Mouse (Mus musculus) CH12.LX (cell line): ENCODE data around the gene Prkd3. TPM values are rescaled to one million over a fixed set of nuclear protein-coding genes. Genes with fewer than 3 reads are reported as not detected.

Experiments
- DNase-seq: peaks from one replicate; pipeline ENCODE4 v3.0.0-alpha.2; 2013; ENCODE audit errors: extremely low read depth
- H3K27ac ChIP-seq: 2 replicates; pipeline ENCODE4 v1.5.1; 2012; ENCODE audit warnings: low read depth, mild to moderate bottlenecking, control low read depth, moderate library complexity; ENCODE audit not compliant: insufficient read depth
- H3K27me3 ChIP-seq: replicated peaks from 2 replicates; pipeline ENCODE3; 2012; ENCODE audit warnings: inconsistent platforms
- H3K36me3 ChIP-seq, 2 experiments: replicated peaks in 1 of 2; 2 replicates each; pipeline versions ENCODE3 to v1.6.1; 2012; ENCODE audit warnings: inconsistent platforms in 1 of 2, low read length in 1 of 2, mild to moderate bottlenecking in 1 of 2, mixed read lengths in 1 of 2, moderate library complexity in 1 of 2; ENCODE audit not compliant: control insufficient read depth in 1 of 2, insufficient read depth in 1 of 2
- H3K4me1 ChIP-seq, 2 experiments: 2 replicates each; pipeline ENCODE4 v1.6.1; 2012; ENCODE audit warnings: inconsistent platforms in 1 of 2, moderate library complexity in 1 of 2; ENCODE audit not compliant: insufficient read depth in 2 of 2, control insufficient read depth in 1 of 2
- H3K4me2 ChIP-seq: 2 replicates; pipeline ENCODE4 v1.6.1; 2012; ENCODE audit warnings: low read depth, mild to moderate bottlenecking, control low read depth; ENCODE audit not compliant: poor library complexity, insufficient read depth, severe bottlenecking
- H3K4me3 ChIP-seq, 3 experiments: fragments of 150-350 bp in 1 of 3; sonication (generic) in 1 of 3; replicated peaks in 1 of 3; 2 replicates each; pipeline versions ENCODE3 to v1.5.1; 2011 to 2012; ENCODE audit warnings: low read depth in 2 of 3, low read length in 2 of 3, mild to moderate bottlenecking in 2 of 3, moderate library complexity in 2 of 3, control low read depth in 1 of 3, improper control_type of control experiment in 1 of 3, inconsistent platforms in 1 of 3, mixed read lengths in 1 of 3; ENCODE audit not compliant: poor library complexity in 1 of 3
- H3K79me2 ChIP-seq: replicated peaks from 2 replicates; pipeline ENCODE4 v1.6.1; 2012; ENCODE audit warnings: mild to moderate bottlenecking, moderate library complexity; ENCODE audit not compliant: control insufficient read depth, poor library complexity, insufficient read depth, severe bottlenecking; ENCODE audit errors: extremely low read depth
- H3K9ac ChIP-seq: 2 replicates; pipeline ENCODE4 v1.6.1; 2012; ENCODE audit warnings: low read depth, mild to moderate bottlenecking, control low read depth, moderate library complexity; ENCODE audit not compliant: insufficient read depth
- H3K9me3 ChIP-seq: replicated peaks from 2 replicates; pipeline ENCODE3; 2012; ENCODE audit warnings: low read length, inconsistent platforms, mixed read lengths
- CHD2 ChIP-seq: IDR thresholded peaks from 2 replicates; pipeline ENCODE4 v1.6.1; 2011; ENCODE audit warnings: low read length, improper control_type of control experiment
- CTCF ChIP-seq, 2 experiments: IDR thresholded peaks in 1 of 2; conservative IDR thresholded peaks in 1 of 2; 2 replicates each; pipeline ENCODE4 v1.5.1; 2011 to 2012; ENCODE audit warnings: low read depth in 2 of 2, low read length in 2 of 2, improper control_type of control experiment in 1 of 2, inconsistent platforms in 1 of 2, mild to moderate bottlenecking in 1 of 2, moderate library complexity in 1 of 2
- E2F4 ChIP-seq: IDR thresholded peaks from 2 replicates; pipeline ENCODE4 v1.6.1; 2011; ENCODE audit warnings: low read depth, low read length, improper control_type of control experiment; ENCODE audit not compliant: insufficient replicate concordance
- ELF1 ChIP-seq: IDR thresholded peaks from 2 replicates; pipeline ENCODE4 v1.6.1; 2014; ENCODE audit warnings: low read depth, mild to moderate bottlenecking, inconsistent platforms, low read length, improper control_type of control experiment
- EP300 ChIP-seq: IDR thresholded peaks from 2 replicates; pipeline ENCODE4 v1.6.1; 2011; ENCODE audit warnings: low read length, improper control_type of control experiment
- ETS1 ChIP-seq: conservative IDR thresholded peaks from 2 replicates; pipeline ENCODE4 v1.6.1; 2012; ENCODE audit warnings: low read depth, mild to moderate bottlenecking, inconsistent platforms, low read length, improper control_type of control experiment, moderate library complexity
- GABPA ChIP-seq: IDR thresholded peaks from 2 replicates; pipeline ENCODE4 v1.6.1; 2012; ENCODE audit warnings: low read depth, low read length, improper control_type of control experiment, inconsistent platforms; ENCODE audit not compliant: insufficient replicate concordance
- HCFC1 ChIP-seq: IDR thresholded peaks from 2 replicates; pipeline ENCODE4 v1.6.1; 2012; ENCODE audit warnings: low read depth, mild to moderate bottlenecking, inconsistent platforms, low read length, improper control_type of control experiment
- JUN ChIP-seq: IDR thresholded peaks from 2 replicates; pipeline ENCODE4 v1.6.1; 2011; ENCODE audit warnings: low read depth, mild to moderate bottlenecking, low read length, improper control_type of control experiment, moderate library complexity; ENCODE audit not compliant: insufficient read depth
- JUND ChIP-seq: conservative IDR thresholded peaks from 2 replicates; pipeline ENCODE4 v1.6.1; 2011; ENCODE audit warnings: low read depth, low read length, improper control_type of control experiment
- KAT2A ChIP-seq: IDR thresholded peaks from 2 replicates; pipeline ENCODE4 v1.6.1; 2012; ENCODE audit warnings: low read length, improper control_type of control experiment, inconsistent platforms; ENCODE audit not compliant: insufficient replicate concordance
- MAFK ChIP-seq: IDR thresholded peaks from 2 replicates; pipeline ENCODE4 v1.6.1; 2011; ENCODE audit warnings: low read length, improper control_type of control experiment; ENCODE audit not compliant: insufficient replicate concordance
- MAX ChIP-seq: IDR thresholded peaks from 2 replicates; pipeline ENCODE4 v1.6.1; 2011; ENCODE audit warnings: low read length, improper control_type of control experiment
- MAZ ChIP-seq: IDR thresholded peaks from 2 replicates; pipeline ENCODE4 v1.6.1; 2012; ENCODE audit warnings: low read depth, mild to moderate bottlenecking, inconsistent platforms, low read length, improper control_type of control experiment, moderate library complexity
- MEF2A ChIP-seq: IDR thresholded peaks from 2 replicates; pipeline ENCODE4 v1.6.1; 2014; ENCODE audit warnings: low read depth, mild to moderate bottlenecking, inconsistent platforms, low read length, improper control_type of control experiment, borderline replicate concordance
- MXI1 ChIP-seq: IDR thresholded peaks from 2 replicates; pipeline ENCODE4 v1.6.1; 2011; ENCODE audit warnings: mild to moderate bottlenecking, low read depth, low read length, improper control_type of control experiment
- MYC ChIP-seq: IDR thresholded peaks from 2 replicates; pipeline ENCODE4 v1.6.1; 2011; ENCODE audit warnings: low read depth, mild to moderate bottlenecking, improper control_type of control experiment, low read length
- NELFE ChIP-seq: IDR thresholded peaks from 2 replicates; pipeline ENCODE4 v1.6.1; 2011; ENCODE audit warnings: low read depth, low read length, improper control_type of control experiment
- NRF1 ChIP-seq: IDR thresholded peaks from 2 replicates; pipeline ENCODE4 v1.6.1; 2014; ENCODE audit warnings: low read depth, mild to moderate bottlenecking, inconsistent platforms, low read length, improper control_type of control experiment, moderate library complexity
- PAX5 ChIP-seq: IDR thresholded peaks from 2 replicates; pipeline ENCODE4 v1.6.1; 2012; ENCODE audit warnings: low read length, inconsistent platforms, mixed read lengths
- POLR2A ChIP-seq: IDR thresholded peaks from 2 replicates; pipeline ENCODE4 v1.6.1; 2011; ENCODE audit warnings: low read depth, mild to moderate bottlenecking, improper control_type of control experiment, low read length
- RAD21 ChIP-seq: IDR thresholded peaks from 2 replicates; pipeline ENCODE4 v1.6.1; 2011; ENCODE audit warnings: low read depth, mild to moderate bottlenecking, low read length, improper control_type of control experiment, moderate library complexity
- RCOR1 ChIP-seq: conservative IDR thresholded peaks from 2 replicates; pipeline ENCODE4 v1.6.1; 2012; ENCODE audit warnings: low read depth, mild to moderate bottlenecking, inconsistent platforms, low read length, improper control_type of control experiment
- SIN3A ChIP-seq: IDR thresholded peaks from 2 replicates; pipeline ENCODE4 v1.6.1; 2012; ENCODE audit warnings: low read length, improper control_type of control experiment, inconsistent platforms
- SMC3 ChIP-seq: IDR thresholded peaks from 2 replicates; pipeline ENCODE4 v1.6.1; 2011; ENCODE audit warnings: low read depth, low read length, improper control_type of control experiment
- TBP ChIP-seq: conservative IDR thresholded peaks from 2 replicates; pipeline ENCODE4 v1.6.1; 2011; ENCODE audit warnings: low read depth, low read length, improper control_type of control experiment
- UBTF ChIP-seq: IDR thresholded peaks from 2 replicates; pipeline ENCODE4 v1.6.1; 2012; ENCODE audit warnings: low read depth, mild to moderate bottlenecking, inconsistent platforms, low read length, improper control_type of control experiment, moderate library complexity
- USF1 ChIP-seq: IDR thresholded peaks from 2 replicates; pipeline ENCODE4 v1.6.1; 2014; ENCODE audit warnings: low read depth, mild to moderate bottlenecking, inconsistent platforms, low read length, improper control_type of control experiment
- USF2 ChIP-seq: conservative IDR thresholded peaks from 2 replicates; pipeline ENCODE4 v1.6.1; 2011; ENCODE audit warnings: low read depth, low read length, improper control_type of control experiment
- ZC3H11A ChIP-seq: IDR thresholded peaks from 2 replicates; pipeline ENCODE4 v1.6.1; 2012; ENCODE audit warnings: low read depth, mild to moderate bottlenecking, inconsistent platforms, low read length, improper control_type of control experiment
- ZKSCAN1 ChIP-seq: IDR thresholded peaks from 2 replicates; pipeline ENCODE4 v1.6.1; 2012; ENCODE audit warnings: low read depth, inconsistent platforms, low read length, improper control_type of control experiment, borderline replicate concordance
- ZMIZ1 ChIP-seq: IDR thresholded peaks from 2 replicates; pipeline ENCODE4 v1.6.1; 2012; ENCODE audit warnings: low read depth, mild to moderate bottlenecking, inconsistent platforms, low read length, improper control_type of control experiment
- ZNF384 ChIP-seq: IDR thresholded peaks from 2 replicates; pipeline ENCODE4 v1.6.1; 2012; ENCODE audit warnings: low read depth, low read length, improper control_type of control experiment, inconsistent platforms
- dilution Hi-C: fragments of 300-500 bp; cut with MboI; formaldehyde crosslinking; loops from 2 replicates; pipeline ENCODE4 v1.14.3; 2020; ENCODE audit warnings: low sequenced_read_pairs; ENCODE audit not compliant: extremely low pct_unique_long_range_greater_than_20kb, extremely low pct_ligation_motif_present
- in situ Hi-C: fragments of 300-500 bp; cut with MboI; formaldehyde crosslinking; loops from 3 replicates; pipeline ENCODE4 v1.14.3; 2019; ENCODE audit warnings: low sequenced_read_pairs, low pct_ligation_motif_present, low pct_unique_long_range_greater_than_20kb, mixed read lengths
- polyA plus RNA-seq: library from polyadenylated mRNA; unstranded; fragments of >175 nt; gene quantifications from 2 replicates; pipeline ENCODE4 v1.2.1, GENCODE M21; 2012; ENCODE audit warnings: low read depth; ENCODE audit not compliant: insufficient read length
- total RNA-seq, 2 experiments: library from RNA; depleted of rRNA; stranded (reverse); fragments of 300-350 nt in 1 of 2; fragments of >200 nt in 1 of 2; gene quantifications; 2 replicates each; pipeline ENCODE4 v1.2.3; 2012 to 2014

Prkd3 gene
- total and polyA plus RNA-seq, 3 experiments = not detected

DNA sequence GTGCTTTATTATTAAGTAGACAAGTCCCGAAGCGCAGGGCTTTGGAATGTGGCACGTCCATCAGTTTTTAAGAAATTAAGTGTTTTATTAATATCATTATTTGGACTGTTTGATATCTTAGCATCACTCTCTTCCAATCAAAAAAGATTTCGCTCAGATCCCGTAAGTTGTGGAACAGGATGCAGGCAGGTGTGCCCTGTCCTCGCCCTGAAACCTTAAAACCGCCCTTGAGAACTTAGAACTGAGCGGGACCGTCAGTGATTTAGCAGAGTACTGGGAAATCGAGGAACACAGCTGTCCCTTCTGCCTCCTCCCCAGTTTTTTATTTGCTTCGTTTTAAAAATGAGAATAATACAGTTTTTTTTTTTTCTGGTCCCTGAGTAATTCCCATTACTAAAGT, 103.7 kb downstream of the Prkd3 start:
- H3K4me3 ChIP-seq = peak overlapping the region; percentile 74 to 91 (median 84)
- H3K27me3 ChIP-seq = no peaks in the 10 kb centered on the region

DNA sequence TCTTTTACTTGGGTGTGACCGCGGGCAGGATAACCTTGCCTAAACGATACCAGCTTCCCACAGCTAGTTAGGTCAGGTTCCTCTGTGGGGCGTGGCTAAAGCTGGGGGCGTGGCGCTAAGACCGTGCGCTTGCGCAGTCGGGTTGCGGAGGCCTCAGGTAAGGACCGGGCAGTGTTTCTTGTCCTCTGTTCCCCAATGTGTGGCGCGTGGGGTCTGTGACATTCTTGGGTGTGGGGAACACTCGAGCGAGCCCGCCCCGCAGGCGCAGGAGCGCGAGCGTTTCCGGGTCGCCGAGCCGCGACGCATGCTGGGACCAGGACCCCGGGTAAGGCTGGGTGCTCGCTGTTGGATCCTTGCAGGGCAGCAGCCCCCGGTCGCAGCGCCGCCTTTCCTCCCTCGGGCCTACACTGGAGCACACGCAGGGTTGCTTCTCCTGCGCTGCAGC, 104.2 kb downstream of the Prkd3 start, which contains the start of gene Cebpzos:
Gene Cebpzos (plus strand): TSS at position 132 of the 445 bp plus-strand sequence.
- H3K36me3 ChIP-seq = peaks cover 27 to 33% of the 10 kb centered on the region in 2 experiments
- no peaks in the 10 kb centered on the region for H3K27me3 ChIP-seq
- H3K9ac ChIP-seq = peak within 1 kb of the TSS; percentile 76
- in situ Hi-C loops = loop anchor here (5.0 kb wide), 1 partner anchor 34 kb away; the partner anchor contains the start of gene Eif2ak2
- H3K9me3 ChIP-seq = no peaks in the 10 kb centered on the region
- peak within 1 kb of the TSS; percentile 74 to 91 (median 84) for H3K4me3 ChIP-seq
- no peaks in the 10 kb centered on the region for H3K79me2 ChIP-seq
- dilution Hi-C loops = no loop called here
- H3K27ac ChIP-seq = peak within 1 kb of the TSS; percentile 56
- DNase-seq = peak; percentile 88
- peak within 1 kb of the TSS; percentile 76 for H3K4me2 ChIP-seq
- H3K4me1 ChIP-seq = peaks cover 2 to 17% of the 10 kb centered on the region in 2 experiments; a peak in 2 of 4 replicates
- TF ChIP-seq MAX (peak; percentile 85), HCFC1 (peak; percentile 83), ZKSCAN1 (no peak), JUND (no peak), EP300 (no peak), SMC3 (no peak), CHD2 (peak; percentile 38; the same call in 1 of the 2 replicates), MAZ (no peak), NELFE (peak; percentile 89), NRF1 (peak; percentile 91), ETS1 (no peak), KAT2A (peak; percentile 69; the same call in 1 of the 2 replicates), MAFK (no peak), JUN (no peak), RCOR1 (no peak), MXI1 (peak; percentile 64; the same call in 1 of the 2 replicates), POLR2A (peak; percentile 77), ZC3H11A (no peak), PAX5 (no peak), ZNF384 (no peak), UBTF (no peak), ELF1 (peak; percentile 90), GABPA (no peak; the same call in 1 of the 2 replicates), CTCF (conservative IDR thresholded peaks at IDR 0.05 in 1 of 2, IDR thresholded peaks at IDR 0.05 in 1 of 2; ENCODE audit: low read depth in 2 of 2, low read length in 2 of 2) (no peak), E2F4 (no peak), MYC (no peak), MEF2A (0 out of 2 replicates have a peak, but pooled peaks have one; percentile 43), RAD21 (no peak)

More for the DNA sequence above, 103.7 kb downstream of the Prkd3 start:
- H3K4me2 ChIP-seq = peak overlapping the region; percentile 74
- TF ChIP-seq E2F4 (no peak), USF2 (no peak), SIN3A (0 out of 2 replicates have a peak, but pooled peaks have one; percentile 11), TBP (0 out of 2 replicates have a peak, but pooled peaks have one; percentile 3), ZC3H11A (no peak), MXI1 (peak; percentile 2; the same call in 1 of the 2 replicates), ZMIZ1 (no peak), JUN (no peak), USF1 (no peak), UBTF (no peak), MAZ (no peak)
- TF ChIP-seq, all 38 proteins: peak for 3
- Histone ChIP-seq H3K4me1 (peaks cover 2 to 17% of the 10 kb centered on the region in 2 experiments; a peak in 2 of 4 replicates), H3K36me3 (peaks cover 32 to 38% of the 10 kb centered on the region in 2 experiments), H3K27ac (peak overlapping the region; percentile 56; the same call in 1 of the 2 replicates), H3K9me3 (no peaks in the 10 kb centered on the region), H3K9ac (peak overlapping the region; percentile 76), H3K79me2 (no peaks in the 10 kb centered on the region)
- dilution Hi-C loops (no loop called here), in situ Hi-C loops (loop anchor here (5.0 kb wide), 1 partner anchor 35 kb away; the partner anchor contains the start of gene Eif2ak2)
- no peak for DNase-seq
